8 mouse cellular contexts compared by ENCODE assay signal in the genomic region with DNA sequence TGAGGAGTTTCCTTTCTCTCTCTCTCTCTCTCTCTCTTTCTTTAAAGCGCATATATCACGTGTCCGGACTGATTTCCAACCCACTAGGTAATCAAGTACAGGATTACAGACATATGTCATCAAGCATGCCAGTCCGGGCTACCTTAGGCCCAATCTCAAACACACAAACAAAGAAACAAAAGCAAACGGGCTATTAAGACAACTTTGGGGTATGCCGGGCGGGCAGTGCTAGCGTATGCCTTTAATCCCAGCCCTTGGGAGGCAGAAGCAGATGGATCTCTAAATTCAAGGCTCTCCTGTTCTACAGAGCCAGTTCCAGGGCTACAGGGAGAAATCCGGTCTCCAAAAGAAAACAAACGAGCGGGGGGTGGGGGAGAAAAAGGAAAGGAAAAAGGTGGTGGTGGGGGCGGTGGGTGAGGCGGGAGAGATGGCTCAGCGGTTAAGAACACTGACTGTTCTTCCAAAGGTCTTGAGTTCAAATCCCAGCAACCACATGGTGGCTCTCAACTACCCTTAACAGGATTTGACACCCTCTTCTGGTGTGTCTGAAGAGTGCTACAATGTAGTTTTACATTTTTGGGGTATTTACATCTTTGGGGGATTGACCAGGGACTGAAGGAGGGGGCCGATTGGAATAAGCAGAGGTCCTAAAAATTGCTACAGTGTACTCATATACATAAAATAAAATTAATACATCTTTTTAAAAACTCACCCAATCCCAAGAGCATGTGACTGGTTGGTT. TPM values are rescaled to one million over a fixed set of nuclear protein-coding genes. Genes with fewer than 3 reads are reported as not detected.
A peak's percentile ranks its signal among the peaks of the same experiment; 100 is the strongest.
DNase-seq lines count a peak whose midpoint lies in the region; ATAC-seq lines count a peak whose summit lies in the region.

No protein-coding gene starts in this region.

- peak overlapping the region; percentile 56 for H3K4me3 ChIP-seq in limb, embryonic 11.5 days (ENCODE audit: low read depth, low read length)

- peak overlapping the region; percentile 79 for H3K9ac ChIP-seq in limb, embryonic 11.5 days (ENCODE audit: low read length)

- 0 out of 2 replicates have a peak, but pooled peaks have one; percentile 20 for ATAC-seq in cerebellum, adult (ENCODE audit: insufficient number of reproducible peaks, low FRiP score, low TSS enrichment)
- ATAC-seq in limb, embryonic 11.5 days (ENCODE audit: insufficient number of reproducible peaks, low FRiP score, low TSS enrichment, low read depth), result 0 out of 2 replicates have a peak, but pooled peaks have one; percentile 29
- ATAC-seq in neutrophil, adult 5-6 weeks (ENCODE audit: extremely low read depth, insufficient number of reproducible peaks, low FRiP score, poor library complexity, severe bottlenecking), result 0 out of 2 replicates have a peak, but pooled peaks have one; percentile 2

- no peak for DNase-seq in cerebellum, adult 11 months
- peak; percentile 47 for DNase-seq in thymus, postnatal 4 days
- DNase-seq in thymus, postnatal 10 days (ENCODE audit: low spot score in 2 of 2), result no peak
- no peak for DNase-seq in limb, embryonic 11.5 days (ENCODE audit: low spot score)
- no peak for DNase-seq in urinary bladder, postnatal 14 days (ENCODE audit: low spot score)
- DNase-seq in adrenal gland, adult 2 months, result no peak

- 10% methylated on average over 15 of the region's 15 CpGs for WGBS in limb, embryonic 11.5 days

- peak overlapping the region; percentile 98 for H3K27ac ChIP-seq in limb, embryonic 11.5 days (replicated peaks; ENCODE audit: low read depth, low read length)

- no peaks in the 10 kb centered on the region for H3K9me3 ChIP-seq in limb, embryonic 11.5 days (ENCODE audit: control insufficient read depth, low read length)

- H3K36me3 ChIP-seq in limb, embryonic 11.5 days (ENCODE audit: control insufficient read depth, insufficient read depth, low read length), result no peaks in the 10 kb centered on the region

- 0 out of 2 replicates have a peak, but pooled peaks cover under 1% of the 10 kb centered on the region for H3K4me1 ChIP-seq in limb, embryonic 11.5 days (ENCODE audit: control insufficient read depth, insufficient read depth, low read length)

- H3K27me3 ChIP-seq in limb, embryonic 11.5 days (ENCODE audit: control insufficient read depth, insufficient read depth, low read length), result no peaks in the 10 kb centered on the region

- peak overlapping the region; percentile 48 for H3K4me2 ChIP-seq in limb, embryonic 11.5 days (ENCODE audit: low read depth, severe bottlenecking)

RNA-seq across cellular contexts. Expression of gene Snrnp35, which starts 0.9 kb away (rescaled TPM):
- 14.1 and 15.3 TPM in 2 replicates for polyA plus RNA-seq in limb, embryonic 11.5 days (2014; fragmentation: Nextera tagmentation; extraction: Ambion mirVana)
- total RNA-seq in neutrophil, adult 5-6 weeks (2017), result 4.7 and 9.3 TPM in 2 replicates
- total RNA-seq in adrenal gland, adult 2 months (2021), result 10 to 100 TPM; 19.0 to 25.7 TPM
- 1.4 and 1.8 TPM in 2 replicates for polyA plus RNA-seq in adrenal gland, adult 2 months (2012; rRNA removed)

RNA-seq across cellular contexts. Expression of gene Rilpl2, which starts 5.7 kb away (rescaled TPM):
- polyA plus RNA-seq in limb, embryonic 11.5 days (2014; fragmentation: Nextera tagmentation; extraction: Ambion mirVana), result 28.7 and 29.3 TPM in 2 replicates
- 40.5 and 44.6 TPM in 2 replicates for total RNA-seq in neutrophil, adult 5-6 weeks (2017)
- total RNA-seq in adrenal gland, adult 2 months (2021), result 10 to 100 TPM; 16.6 to 31.2 TPM
- polyA plus RNA-seq in adrenal gland, adult 2 months (2012; rRNA removed), result 38.5 and 44.1 TPM in 2 replicates

RNA-seq across cellular contexts. Expression of gene Kmt5a, which starts 44.1 kb away (rescaled TPM):
- 102 and 121 TPM in 2 replicates for polyA plus RNA-seq in limb, embryonic 11.5 days (2014; fragmentation: Nextera tagmentation; extraction: Ambion mirVana)
- 58.0 and 70.0 TPM in 2 replicates for total RNA-seq in neutrophil, adult 5-6 weeks (2017)
- total RNA-seq in adrenal gland, adult 2 months (2021), result 100 to 1,000 TPM; 127 to 288 TPM
- polyA plus RNA-seq in adrenal gland, adult 2 months (2012; rRNA removed), result 48.9 and 65.7 TPM in 2 replicates

RNA-seq across cellular contexts. Expression of gene Rilpl1, which starts 47.4 kb away (rescaled TPM):
- polyA plus RNA-seq in limb, embryonic 11.5 days (2014; fragmentation: Nextera tagmentation; extraction: Ambion mirVana), result 30.0 and 30.7 TPM in 2 replicates
- total RNA-seq in neutrophil, adult 5-6 weeks (2017), result 1.2 and 1.7 TPM in 2 replicates
- total RNA-seq in adrenal gland, adult 2 months (2021), result 10 to 100 TPM; 14.0 to 25.8 TPM
- polyA plus RNA-seq in adrenal gland, adult 2 months (2012; rRNA removed), result 10.2 and 12.3 TPM in 2 replicates

RNA-seq across cellular contexts. Expression of gene Tmed2, which starts 56.7 kb away (rescaled TPM):
- polyA plus RNA-seq in limb, embryonic 11.5 days (2014; fragmentation: Nextera tagmentation; extraction: Ambion mirVana), result 501 and 517 TPM in 2 replicates
- 321 and 409 TPM in 2 replicates for total RNA-seq in neutrophil, adult 5-6 weeks (2017)
- total RNA-seq in adrenal gland, adult 2 months (2021), result 100 to 1,000 TPM; 236 to 301 TPM
- 138 and 163 TPM in 2 replicates for polyA plus RNA-seq in adrenal gland, adult 2 months (2012; rRNA removed)
